Mouse (Mus musculus) hindbrain, embryonic 16.5 days (tissue): Measurements from ENCODE around the gene Arsb. TPM values are rescaled to one million over a fixed set of nuclear protein-coding genes. Genes with fewer than 3 reads are reported as not detected.

Experiments
- ATAC-seq: fragments of 200-750 bp; cut with Nextera tagmentation; 2 replicates; pipeline ENCODE4 v1.8.0; 2017; ENCODE audit warnings: moderate TSS enrichment, moderate library complexity
- H3K27ac ChIP-seq: fragments of 300-500 bp; sonication (generic); 2 replicates; pipeline ENCODE4 v1.5.1; 2014; ENCODE audit warnings: low read depth, mild to moderate bottlenecking, control low read depth, low read length, moderate library complexity
- H3K27me3 ChIP-seq: fragments of 300-500 bp; sonication (generic); replicated peaks from 2 replicates; pipeline ENCODE4 v1.6.1; 2014; ENCODE audit warnings: low read length; ENCODE audit not compliant: control insufficient read depth, insufficient read depth
- H3K36me3 ChIP-seq: fragments of 300-500 bp; sonication (generic); 2 replicates; pipeline ENCODE4 v1.6.1; 2014; ENCODE audit warnings: mild to moderate bottlenecking, low read length, moderate library complexity, mixed read lengths; ENCODE audit not compliant: control insufficient read depth, insufficient read depth
- H3K4me1 ChIP-seq: fragments of 300-500 bp; sonication (generic); 2 replicates; pipeline ENCODE4 v1.6.1; 2014; ENCODE audit warnings: low read depth, low read length; ENCODE audit not compliant: control insufficient read depth, insufficient read depth
- H3K4me2 ChIP-seq: fragments of 300-500 bp; sonication (generic); 2 replicates; pipeline ENCODE4 v1.6.1; 2014; ENCODE audit warnings: mild to moderate bottlenecking, low read length, control low read depth, moderate library complexity
- H3K4me3 ChIP-seq: fragments of 300-500 bp; sonication (generic); 2 replicates; pipeline ENCODE4 v1.5.1; 2014; ENCODE audit warnings: mild to moderate bottlenecking, low read length, control low read depth, moderate library complexity
- H3K9ac ChIP-seq: fragments of 300-500 bp; sonication (generic); 2 replicates; pipeline ENCODE4 v1.6.1; 2014; ENCODE audit warnings: low read depth, mild to moderate bottlenecking, control low read depth, low read length, moderate library complexity
- H3K9me3 ChIP-seq: fragments of 300-500 bp; sonication (generic); 2 replicates; pipeline ENCODE4 v1.6.1; 2014; ENCODE audit warnings: mild to moderate bottlenecking, low read length, moderate library complexity; ENCODE audit not compliant: control insufficient read depth
- WGBS: fragments of 180-500 bp; shearing (Covaris S2); extraction: QIAGEN DNeasy Blood & Tissue Kit; methylation state at CpG from one replicate; pipeline ENCODE4 v1.1.7; 2014; 5-methylcytosine and 5-hydroxymethylcytosine counted together
- polyA plus RNA-seq: library from polyadenylated mRNA; unstranded; fragments of >200 nt; fragmentation: Nextera tagmentation; extraction: Ambion mirVana; gene quantifications from 2 replicates; pipeline ENCODE4 v1.2.1, GENCODE M21; 2015

Gene Arsb
- polyA plus RNA-seq, 1 experiment from 2014 or later: 12.1 TPM

GRCm38 (mm10) chr13:93814676-93815075 is 43.2 kb downstream of the Arsb start:
- no peak overlapping the region for H3K4me3 ChIP-seq
- no peak for ATAC-seq
- no peak overlapping the region for H3K4me2 ChIP-seq
- 96% methylated on average over 12 of the region's 12 CpGs for WGBS
- H3K4me1 ChIP-seq: no peaks in the 10 kb centered on the region
- no peaks in the 10 kb centered on the region for H3K36me3 ChIP-seq
- no peak overlapping the region for H3K27ac ChIP-seq
- H3K9ac ChIP-seq: no peak overlapping the region
- no peaks in the 10 kb centered on the region for H3K9me3 ChIP-seq
- no peaks in the 10 kb centered on the region for H3K27me3 ChIP-seq

- Histone ChIP-seq H3K27ac (no peak overlapping the region), H3K4me3 (no peak overlapping the region), H3K9ac (no peak overlapping the region), H3K4me2 (no peak overlapping the region), H3K27me3 (no peaks in the 10 kb centered on the region), H3K4me1 (no peaks in the 10 kb centered on the region), H3K36me3 (no peaks in the 10 kb centered on the region), H3K9me3 (no peaks in the 10 kb centered on the region)
- ATAC-seq: no peak
- WGBS: 84% methylated on average over 11 of the region's 11 CpGs
These were observed 43.7 kb downstream of the Arsb start for GRCm38 (mm10) chr13:93815128-93815527.

GRCm38 (mm10) chr13:93816127-93816526 is 44.7 kb downstream of the Arsb start:
- Histone ChIP-seq H3K9me3 (no peaks in the 10 kb centered on the region), H3K27ac (no peak overlapping the region), H3K4me3 (no peak overlapping the region), H3K9ac (no peak overlapping the region), H3K27me3 (no peaks in the 10 kb centered on the region), H3K4me1 (no peaks in the 10 kb centered on the region), H3K4me2 (no peak overlapping the region), H3K36me3 (no peaks in the 10 kb centered on the region)
- 98% methylated on average over 2 of the region's 2 CpGs for WGBS
- ATAC-seq: no peak

GRCm38 (mm10) chr13:93816688-93817331 is 45.4 kb downstream of the Arsb start:
- H3K36me3 ChIP-seq: no peaks in the 10 kb centered on the region
- H3K4me3 ChIP-seq: no peak overlapping the region
- 55% methylated on average over 9 of the region's 9 CpGs for WGBS
- H3K27me3 ChIP-seq: no peaks in the 10 kb centered on the region
- H3K27ac ChIP-seq: no peak overlapping the region
- ATAC-seq: no peak
- no peaks in the 10 kb centered on the region for H3K9me3 ChIP-seq
- H3K9ac ChIP-seq: no peak overlapping the region
- no peak overlapping the region for H3K4me2 ChIP-seq
- no peaks in the 10 kb centered on the region for H3K4me1 ChIP-seq

- no peaks in the 10 kb centered on the region for H3K36me3 ChIP-seq
- no peaks in the 10 kb centered on the region for H3K4me1 ChIP-seq
- no peak overlapping the region for H3K4me2 ChIP-seq
- H3K9ac ChIP-seq: no peak overlapping the region
- no peaks in the 10 kb centered on the region for H3K27me3 ChIP-seq
- H3K27ac ChIP-seq: no peak overlapping the region
- H3K9me3 ChIP-seq: no peaks in the 10 kb centered on the region
- no peak overlapping the region for H3K4me3 ChIP-seq
- ATAC-seq: no peak
- 89% methylated on average over 4 of the region's 4 CpGs for WGBS
These were observed 48.7 kb downstream of the Arsb start for GRCm38 (mm10) chr13:93820173-93820572.

- WGBS: 72% methylated on average over 6 of the region's 6 CpGs
These were observed 50.6 kb downstream of the Arsb start for GRCm38 (mm10) chr13:93822001-93822400.

GRCm38 (mm10) chr13:93825792-93826558 is 54.5 kb downstream of the Arsb start:
- no peaks in the 10 kb centered on the region for H3K4me1 ChIP-seq
- H3K4me3 ChIP-seq: no peak overlapping the region
- H3K9me3 ChIP-seq: no peaks in the 10 kb centered on the region
- peak; percentile 58; the same call in 1 of the 2 replicates for ATAC-seq
- 77% methylated on average over 7 of the region's 7 CpGs for WGBS
- H3K27me3 ChIP-seq: no peaks in the 10 kb centered on the region
- no peak overlapping the region for H3K27ac ChIP-seq
- no peaks in the 10 kb centered on the region for H3K36me3 ChIP-seq
- no peak overlapping the region for H3K9ac ChIP-seq
- H3K4me2 ChIP-seq: no peak overlapping the region

More at GRCm38 (mm10) chr13:93822001-93822400, 50.6 kb downstream of the Arsb start:
- ATAC-seq: no peak
- H3K36me3 ChIP-seq: no peaks in the 10 kb centered on the region
- no peak overlapping the region for H3K4me2 ChIP-seq
- H3K27me3 ChIP-seq: no peaks in the 10 kb centered on the region
- no peak overlapping the region for H3K9ac ChIP-seq
- H3K27ac ChIP-seq: no peak overlapping the region
- H3K4me3 ChIP-seq: no peak overlapping the region
- no peaks in the 10 kb centered on the region for H3K4me1 ChIP-seq
- H3K9me3 ChIP-seq: no peaks in the 10 kb centered on the region

GRCm38 (mm10) chr13:93827745-93828144 is 56.3 kb downstream of the Arsb start:
- no peaks in the 10 kb centered on the region for H3K27me3 ChIP-seq
- H3K9ac ChIP-seq: no peak overlapping the region
- H3K27ac ChIP-seq: no peak overlapping the region
- no peaks in the 10 kb centered on the region for H3K4me1 ChIP-seq
- 55% methylated on average over 2 of the region's 2 CpGs for WGBS
- no peak for ATAC-seq
- H3K4me2 ChIP-seq: no peak overlapping the region
- no peak overlapping the region for H3K4me3 ChIP-seq
- no peaks in the 10 kb centered on the region for H3K9me3 ChIP-seq
- H3K36me3 ChIP-seq: no peaks in the 10 kb centered on the region

GRCm38 (mm10) chr13:93829565-93830293 is 58.3 kb downstream of the Arsb start:
- Histone ChIP-seq H3K9ac (no peak overlapping the region), H3K4me3 (no peak overlapping the region), H3K4me2 (no peak overlapping the region), H3K27me3 (no peaks in the 10 kb centered on the region), H3K4me1 (no peaks in the 10 kb centered on the region), H3K27ac (no peak overlapping the region), H3K9me3 (0 out of 2 replicates have a peak, but pooled peaks cover 4% of the 10 kb centered on the region), H3K36me3 (no peaks in the 10 kb centered on the region)
- WGBS: 67% methylated on average over 2 of the region's 2 CpGs
- ATAC-seq: no peak
